Comparison of ENCODE assay signal across 18 mouse cellular contexts in the genomic region with DNA sequence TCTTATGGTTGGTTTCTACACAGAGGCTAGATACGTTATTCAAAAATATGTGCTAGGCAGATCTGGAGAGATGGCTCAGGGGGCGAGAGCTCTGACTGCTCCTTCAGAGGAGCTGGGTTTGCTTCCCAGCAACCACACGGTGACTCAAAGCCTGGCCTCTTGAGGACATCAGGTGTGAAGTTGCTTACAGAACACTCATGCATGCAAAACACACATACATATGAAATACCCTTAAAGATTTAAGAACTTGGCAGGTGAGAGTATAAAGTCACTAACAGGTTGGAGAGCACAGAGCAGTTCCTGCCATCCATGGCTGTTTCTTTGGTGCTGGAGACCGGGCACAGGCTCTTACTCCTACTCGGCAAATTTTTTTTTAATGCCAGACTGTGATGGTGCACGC. TPM values are rescaled to one million over a fixed set of nuclear protein-coding genes. Genes with fewer than 3 reads are reported as not detected.
DNase-seq lines count a peak whose midpoint lies in the region; ATAC-seq and TF ChIP-seq lines count a peak whose summit lies in the region.
"Had no signal": no experiment of that assay in that cellular context is flagged by ENCODE, and none has a peak within 500 bp of the region (broad histone marks: within the 10 kb centered on the region; RNA-seq: fewer than 3 reads in every experiment).

No protein-coding gene starts in this region.

- DNase-seq in lung, postnatal 0 days (ENCODE audit: low spot score): peak; percentile 85
- no peak for DNase-seq in lung, postnatal 4 days
- DNase-seq in A20 (ENCODE audit: low read depth, low spot score): peak; percentile 87
- no peak for DNase-seq in heart, postnatal 14 days
- DNase-seq: adrenal gland, adult 2 months; adrenal gland, adult 8-10 months; adrenal gland, postnatal 10 days; adrenal gland, postnatal 14 days; adrenal gland, postnatal 25 days; adrenal gland, postnatal 36 days; cerebellum, adult 11 months; cerebellum, adult 18-20 months; cerebellum, adult 2 months had no signal

- no peaks in the 10 kb centered on the region for H3K9me3 ChIP-seq in lung, postnatal 0 days (ENCODE audit: low read length)
- H3K9me3 ChIP-seq: G1E had no signal

- H3K4me1 ChIP-seq in lung, postnatal 0 days (ENCODE audit: insufficient read depth, low read depth, low read length): no peaks in the 10 kb centered on the region

- WGBS in lung, postnatal 0 days: 67% methylated on average over 6 of the region's 6 CpGs

- no peak overlapping the region for H3K4me3 ChIP-seq in lung, postnatal 0 days (ENCODE audit: low read depth, low read length)

- no peaks in the 10 kb centered on the region for H3K27me3 ChIP-seq in lung, postnatal 0 days (replicated peaks; ENCODE audit: insufficient read depth, low read length)
- H3K27me3 ChIP-seq: CH12.LX, Patski had no signal

- no peak overlapping the region for H3K27ac ChIP-seq in lung, postnatal 0 days (ENCODE audit: low read length)

- no peak overlapping the region for H3K4me2 ChIP-seq in lung, postnatal 0 days (replicated peaks; ENCODE audit: low read depth, low read length)

- TF ChIP-seq EP300 in lung, postnatal 0 days (IDR thresholded peaks at IDR 0.05): peak; percentile 60

- intact Hi-C loops in heart, postnatal 14 days (cut with DNase I): no loop called here

- H3K9ac ChIP-seq in lung, postnatal 0 days (replicated peaks; ENCODE audit: low read depth): no peak overlapping the region

- ATAC-seq in lung, postnatal 0 days: peak; percentile 3; the same call in 1 of the 2 replicates
- ATAC-seq: activated CD4-positive, CD25-positive, alpha-beta regulatory T cell, adult 4 months; CD4-positive, CD25-positive, alpha-beta regulatory T cell, adult 4 months; Patski had no signal

- TF ChIP-seq CTCF in lung, postnatal 0 days (IDR thresholded peaks at IDR 0.05): no peak

- H3K36me3 ChIP-seq in lung, postnatal 0 days (ENCODE audit: insufficient read depth, low read length): no peaks in the 10 kb centered on the region; the same call in 1 of the 2 replicates
- H3K36me3 ChIP-seq: G1E had no signal

RNA-seq across cellular contexts. Expression of gene Slc43a2, which starts 4.6 kb away (rescaled TPM):
- polyA plus RNA-seq in lung, postnatal 0 days (2015; fragmentation: Nextera tagmentation; extraction: Ambion mirVana): 18.2 and 24.0 TPM in 2 replicates
- 10 to 100 TPM; 23.4 to 25.8 TPM for total RNA-seq in heart, postnatal 14 days (2021)

RNA-seq across cellular contexts. Expression of gene Scarf1, which starts 13.6 kb away (rescaled TPM):
- polyA plus RNA-seq in lung, postnatal 0 days (2015; fragmentation: Nextera tagmentation; extraction: Ambion mirVana): 18.5 and 21.2 TPM in 2 replicates
- total RNA-seq in heart, postnatal 14 days (2021): 10 to 100 TPM; 15.7 to 16.5 TPM

RNA-seq across cellular contexts. Expression of gene Rilp, which starts 17.0 kb away (rescaled TPM):
- polyA plus RNA-seq in lung, postnatal 0 days (2015; fragmentation: Nextera tagmentation; extraction: Ambion mirVana): 12.4 and 15.7 TPM in 2 replicates
- 10 to 100 TPM; 42.2 to 44.1 TPM for total RNA-seq in heart, postnatal 14 days (2021)
- polyA plus RNA-seq: activated CD4-positive, CD25-positive, alpha-beta regulatory T cell, adult 4 months had no signal

RNA-seq across cellular contexts. Expression of gene Prpf8, which starts 40.3 kb away (rescaled TPM):
- 19.7 and 22.5 TPM in 2 replicates for polyA plus RNA-seq in lung, postnatal 0 days (2015; fragmentation: Nextera tagmentation; extraction: Ambion mirVana)
- total RNA-seq in heart, postnatal 14 days (2021): 10 to 100 TPM; 84.8 to 93.3 TPM

Comparison
In these comparisons a context has a peak if more than half of its experiments do, and no peak if none do; other contexts are left out.
1. DNase-seq: peak in lung, postnatal 0 days (single experiment) and A20 (single experiment); none in lung, postnatal 4 days (0 of 2) and heart, postnatal 14 days (0 of 2).